26 mouse cellular contexts compared by ENCODE assay signal in genomic region chr8:111657312-111657854, GRCm38 (mm10). TPM values are rescaled to one million over a fixed set of nuclear protein-coding genes. Genes with fewer than 3 reads are reported as not detected.
"Had no signal": no experiment of that assay in that cellular context is flagged by ENCODE, and none has a peak within 500 bp of the region (broad histone marks: within the 10 kb centered on the region; RNA-seq: fewer than 3 reads in every experiment).

No protein-coding gene starts in this region.

- DNase-seq: kidney, postnatal 14 days; kidney, postnatal 4 days; left cerebral cortex, postnatal 4 days; liver, postnatal 0 days; lung, postnatal 10 days; lung, postnatal 36 days; thymus, adult 18-20 months; thymus, postnatal 4 days had no signal

- H3K27me3 ChIP-seq: limb, embryonic 12.5 days; limb, embryonic 15.5 days; lung, embryonic 15.5 days; midbrain, embryonic 13.5 days; neural tube, embryonic 13.5 days had no signal

- H3K4me2 ChIP-seq: limb, embryonic 12.5 days; limb, embryonic 15.5 days; liver, embryonic 11.5 days; lung, embryonic 15.5 days; midbrain, embryonic 13.5 days; neural tube, embryonic 13.5 days had no signal

- H3K9me3 ChIP-seq: limb, embryonic 12.5 days; limb, embryonic 15.5 days; lung, embryonic 15.5 days; midbrain, embryonic 10.5 days; midbrain, embryonic 13.5 days had no signal

- H3K4me1 ChIP-seq: lung, embryonic 15.5 days had no signal

- ATAC-seq: liver, postnatal 0 days; midbrain, embryonic 13.5 days; midbrain, embryonic 16.5 days had no signal

- H3K9ac ChIP-seq: limb, embryonic 12.5 days; limb, embryonic 15.5 days; liver, embryonic 14.5 days; liver, postnatal 0 days; lung, embryonic 15.5 days; midbrain, embryonic 13.5 days; neural tube, embryonic 13.5 days had no signal

- H3K27ac ChIP-seq: limb, embryonic 12.5 days; limb, embryonic 15.5 days; liver, embryonic 14.5 days; lung, embryonic 15.5 days; midbrain, embryonic 10.5 days; midbrain, embryonic 13.5 days; neural tube, embryonic 13.5 days had no signal

- H3K4me3 ChIP-seq: limb, embryonic 12.5 days; limb, embryonic 15.5 days; lung, embryonic 15.5 days; megakaryocyte, embryonic 14.5 days; midbrain, embryonic 10.5 days; midbrain, embryonic 13.5 days; myocyte; neural tube, embryonic 13.5 days had no signal

RNA-seq across cellular contexts. Expression of gene Ldhd, which starts 27.2 kb away (rescaled TPM):
- total RNA-seq: monocyte, adult 5-6 weeks; neutrophil, adult 5-6 weeks had no signal

RNA-seq across cellular contexts. Expression of gene Ctrb1, which starts 33.4 kb away (rescaled TPM):
- total RNA-seq: layer of hippocampus, adult 18-20 months; layer of hippocampus, postnatal 14 days; left cerebral cortex, adult 8-10 months; left cerebral cortex, postnatal 14 days; left cerebral cortex, postnatal 4 days; monocyte, adult 5-6 weeks; neutrophil, adult 5-6 weeks had no signal
- polyA plus RNA-seq: kidney, embryonic 16.5 days; limb, embryonic 12.5 days; liver, embryonic 11.5 days; midbrain, embryonic 10.5 days; midbrain, embryonic 16.5 days; neural tube, embryonic 13.5 days had no signal
